Mouse (Mus musculus) embryo, embryonic 10.5 days (tissue): ENCODE data around the gene Vmn2r-ps130.
"Not testable (repeated sequence)": the region's sequence is repeated elsewhere in the genome, so short reads cannot be mapped to it uniquely, and the experiment has no call there.

Source experiments
- DNase-seq: peaks from one replicate; pipeline ENCODE4 v3.0.0-alpha.2; 2015; ENCODE audit warnings: low spot score

Gene Vmn2r-ps130

GRCm38 (mm10) chr17:23060866-23061265 is at the start of gene Vmn2r-ps130:
Gene Vmn2r-ps130 (plus strand): TSS chr17:23061166.
- not testable (repeated sequence) for DNase-seq
